Mouse (Mus musculus) heart, embryonic 13.5 days (tissue): ENCODE measurements around the gene Rbfox2. TPM values are rescaled to one million over a fixed set of nuclear protein-coding genes. Genes with fewer than 3 reads are reported as not detected.
"Not testable (repeated sequence)": the region's sequence is repeated elsewhere in the genome, so short reads cannot be mapped to it uniquely, and the experiment has no call there.

Experiments used
- ATAC-seq: fragments of 200-750 bp; cut with Nextera tagmentation; 2 replicates; pipeline ENCODE4 v1.8.0; 2017; ENCODE audit warnings: moderate TSS enrichment; ENCODE audit not compliant: insufficient number of reproducible peaks, low FRiP score, low TSS enrichment; ENCODE audit errors: extremely low read depth
- H3K27ac ChIP-seq: fragments of 300-500 bp; sonication (generic); replicated peaks from 2 replicates; pipeline ENCODE4 v1.5.1; 2015; ENCODE audit warnings: moderate library complexity, mild to moderate bottlenecking, inconsistent platforms
- H3K27me3 ChIP-seq: fragments of 300-500 bp; sonication (generic); replicated peaks from 2 replicates; pipeline ENCODE4 v1.6.1; 2015; ENCODE audit warnings: mild to moderate bottlenecking, inconsistent platforms
- H3K36me3 ChIP-seq: fragments of 300-500 bp; sonication (generic); 2 replicates; pipeline ENCODE4 v1.6.1; 2015; ENCODE audit warnings: mild to moderate bottlenecking, inconsistent platforms
- H3K4me1 ChIP-seq: fragments of 300-500 bp; sonication (generic); 2 replicates; pipeline ENCODE4 v1.6.1; 2015; ENCODE audit warnings: inconsistent platforms
- H3K4me2 ChIP-seq: fragments of 300-500 bp; sonication (generic); 2 replicates; pipeline ENCODE4 v1.6.1; 2015; ENCODE audit warnings: inconsistent platforms, mild to moderate bottlenecking, moderate library complexity
- H3K4me3 ChIP-seq: fragments of 300-500 bp; sonication (generic); 2 replicates; pipeline ENCODE4 v1.5.1; 2015; ENCODE audit warnings: moderate library complexity, mild to moderate bottlenecking, inconsistent platforms
- H3K9ac ChIP-seq: fragments of 300-500 bp; sonication (generic); 2 replicates; pipeline ENCODE4 v1.6.1; 2015; ENCODE audit warnings: inconsistent platforms, mild to moderate bottlenecking, moderate library complexity
- H3K9me3 ChIP-seq: fragments of 300-500 bp; sonication (generic); 2 replicates; pipeline ENCODE4 v1.6.1; 2016; ENCODE audit warnings: inconsistent platforms
- WGBS: fragments of 180-500 bp; shearing (Covaris S2); methylation state at CpG from one replicate; pipeline ENCODE4 v1.1.7; 2015; ENCODE audit warnings: mixed read lengths; 5-methylcytosine and 5-hydroxymethylcytosine counted together
- polyA plus RNA-seq: library from polyadenylated mRNA; unstranded; fragments of >200 nt; fragmentation: Nextera tagmentation; extraction: Ambion mirVana; gene quantifications from 2 replicates; pipeline ENCODE4 v1.2.1, GENCODE M21; 2015

Gene Rbfox2
- polyA plus RNA-seq, 1 experiment from 2014 or later: 64.8 TPM

DNA sequence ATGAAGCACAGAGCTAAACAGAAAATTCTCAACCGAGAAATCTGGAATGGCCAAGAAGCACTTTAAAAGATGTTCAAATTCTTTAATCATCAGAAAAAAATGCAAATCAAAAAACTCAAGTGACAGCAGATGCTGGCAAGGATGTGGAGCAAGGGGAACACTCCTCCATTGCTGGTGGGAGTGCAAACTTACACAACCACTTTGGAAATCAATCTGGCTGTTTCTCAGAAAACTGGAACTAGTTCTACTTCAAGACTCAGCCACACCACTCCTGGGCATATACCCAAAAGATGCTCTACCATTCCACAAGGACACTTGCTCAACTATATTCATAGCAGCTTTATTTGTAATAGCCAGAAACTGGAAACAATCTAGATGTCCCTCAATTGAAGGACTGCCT is 37.3 kb downstream of the Rbfox2 start:
- not testable (repeated sequence) for ATAC-seq
- WGBS: 80% methylated on average over 1 of the region's 1 CpGs

DNA sequence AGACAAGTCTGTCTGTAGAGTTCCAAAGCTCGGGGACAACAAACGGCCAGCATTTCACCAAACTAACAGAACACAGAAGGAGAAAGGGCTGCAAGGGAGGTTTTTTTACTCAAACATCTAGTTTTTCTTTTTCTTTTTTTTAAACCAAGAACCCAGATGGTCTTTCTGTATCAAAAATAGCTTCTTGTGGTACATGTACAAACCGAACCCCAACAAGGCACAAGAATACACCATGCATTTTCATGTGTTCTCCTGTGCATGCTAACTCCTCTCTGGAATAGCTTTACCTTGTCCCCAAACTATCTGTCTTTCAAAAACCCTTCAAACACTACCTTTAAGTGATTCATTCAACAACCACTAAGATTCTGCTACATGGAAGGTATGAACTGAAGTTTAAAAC is 38.4 kb downstream of the Rbfox2 start:
- Histone ChIP-seq H3K4me2 (no peak overlapping the region), H3K27ac (no peak overlapping the region), H3K4me3 (no peak overlapping the region), H3K36me3 (no peaks in the 10 kb centered on the region), H3K9me3 (no peaks in the 10 kb centered on the region), H3K4me1 (peaks cover 48% of the 10 kb centered on the region), H3K9ac (peak overlapping the region; percentile 19; the same call in 1 of the 2 replicates), H3K27me3 (no peaks in the 10 kb centered on the region)
- no peak for ATAC-seq
- WGBS: 65% methylated on average over 3 of the region's 3 CpGs

More for the DNA sequence above, 37.3 kb downstream of the Rbfox2 start:
- not testable (repeated sequence) for H3K36me3 ChIP-seq, H3K9ac ChIP-seq, H3K9me3 ChIP-seq, H3K4me2 ChIP-seq, H3K4me3 ChIP-seq, H3K27ac ChIP-seq, H3K27me3 ChIP-seq
- peaks cover 55% of the 10 kb centered on the region for H3K4me1 ChIP-seq

DNA sequence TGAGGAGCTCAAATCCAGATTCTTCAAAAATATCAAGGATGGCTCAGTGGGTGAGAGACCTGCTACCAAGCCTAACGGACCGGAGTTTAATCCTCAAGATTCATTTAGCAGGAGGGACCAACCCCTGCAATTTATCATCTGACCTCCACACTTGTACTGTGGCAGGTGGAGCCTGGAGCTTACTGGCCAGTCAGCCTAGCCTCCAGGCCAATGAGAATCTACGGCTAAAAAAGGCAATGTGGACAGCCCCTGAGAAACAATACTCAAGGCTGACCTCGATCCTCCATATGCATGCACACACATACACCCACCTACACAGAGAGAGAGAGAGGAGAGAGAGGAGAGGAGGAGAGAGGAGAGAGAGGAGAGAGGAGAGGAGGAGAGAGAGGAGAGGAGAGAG is 41.5 kb downstream of the Rbfox2 start:
- Histone ChIP-seq H3K27ac (peak overlapping the region; percentile 55), H3K27me3 (no peaks in the 10 kb centered on the region), H3K9ac (no peak overlapping the region), H3K9me3 (no peaks in the 10 kb centered on the region), H3K36me3 (no peaks in the 10 kb centered on the region), H3K4me2 (peak overlapping the region; percentile 41), H3K4me3 (no peak overlapping the region), H3K4me1 (peaks cover 39% of the 10 kb centered on the region)
- WGBS: 31% methylated on average over 4 of the region's 4 CpGs
- 0 out of 2 replicates have a peak, but pooled peaks have one; percentile 14 for ATAC-seq

DNA sequence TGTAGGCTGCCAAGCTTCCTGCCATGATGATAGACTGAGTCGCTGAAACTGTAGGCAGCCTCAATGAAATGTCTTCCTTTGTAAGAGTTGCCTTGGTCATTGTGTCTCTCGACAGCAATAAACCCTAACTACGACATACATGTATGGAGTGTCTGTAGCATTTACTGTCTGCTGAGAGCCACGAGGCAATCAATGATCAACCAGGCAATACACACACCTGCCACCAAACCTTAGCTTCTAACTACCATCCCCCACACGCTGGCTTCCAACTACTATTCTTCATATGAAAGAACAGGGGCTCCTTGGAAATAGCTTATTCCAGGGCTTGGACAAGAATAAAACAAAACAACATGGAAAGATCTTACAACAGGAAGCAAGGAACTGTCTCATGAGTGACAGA is 42.5 kb downstream of the Rbfox2 start:
- WGBS: 79% methylated on average over 5 of the region's 5 CpGs
- H3K9ac ChIP-seq: no peak overlapping the region
- H3K4me2 ChIP-seq: no peak overlapping the region
- H3K4me1 ChIP-seq: peaks cover 44% of the 10 kb centered on the region
- no peaks in the 10 kb centered on the region for H3K27me3 ChIP-seq
- H3K9me3 ChIP-seq: no peaks in the 10 kb centered on the region
- no peak overlapping the region for H3K4me3 ChIP-seq
- ATAC-seq: no peak
- no peaks in the 10 kb centered on the region for H3K36me3 ChIP-seq
- no peak overlapping the region for H3K27ac ChIP-seq

DNA sequence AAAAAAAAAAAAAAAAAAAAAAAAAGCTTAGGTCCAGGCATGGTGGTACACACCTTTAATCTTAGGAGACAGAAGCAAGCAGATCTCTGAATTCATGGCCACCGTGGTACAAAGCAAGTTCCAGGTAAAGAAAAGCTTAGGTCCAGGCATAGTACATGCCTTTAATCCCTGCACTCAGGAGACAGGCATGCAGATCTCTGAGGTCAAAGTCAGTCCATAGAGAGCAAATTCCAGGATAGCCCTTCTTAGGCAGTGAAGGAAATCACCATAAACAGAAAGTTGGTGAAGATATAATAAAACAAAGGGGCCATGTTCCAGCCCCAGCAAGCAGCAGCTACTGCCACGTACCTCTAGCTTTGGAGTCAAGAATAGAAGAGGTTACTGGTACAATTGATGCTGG is 44.0 kb downstream of the Rbfox2 start:
- peaks cover 52% of the 10 kb centered on the region for H3K4me1 ChIP-seq

DNA sequence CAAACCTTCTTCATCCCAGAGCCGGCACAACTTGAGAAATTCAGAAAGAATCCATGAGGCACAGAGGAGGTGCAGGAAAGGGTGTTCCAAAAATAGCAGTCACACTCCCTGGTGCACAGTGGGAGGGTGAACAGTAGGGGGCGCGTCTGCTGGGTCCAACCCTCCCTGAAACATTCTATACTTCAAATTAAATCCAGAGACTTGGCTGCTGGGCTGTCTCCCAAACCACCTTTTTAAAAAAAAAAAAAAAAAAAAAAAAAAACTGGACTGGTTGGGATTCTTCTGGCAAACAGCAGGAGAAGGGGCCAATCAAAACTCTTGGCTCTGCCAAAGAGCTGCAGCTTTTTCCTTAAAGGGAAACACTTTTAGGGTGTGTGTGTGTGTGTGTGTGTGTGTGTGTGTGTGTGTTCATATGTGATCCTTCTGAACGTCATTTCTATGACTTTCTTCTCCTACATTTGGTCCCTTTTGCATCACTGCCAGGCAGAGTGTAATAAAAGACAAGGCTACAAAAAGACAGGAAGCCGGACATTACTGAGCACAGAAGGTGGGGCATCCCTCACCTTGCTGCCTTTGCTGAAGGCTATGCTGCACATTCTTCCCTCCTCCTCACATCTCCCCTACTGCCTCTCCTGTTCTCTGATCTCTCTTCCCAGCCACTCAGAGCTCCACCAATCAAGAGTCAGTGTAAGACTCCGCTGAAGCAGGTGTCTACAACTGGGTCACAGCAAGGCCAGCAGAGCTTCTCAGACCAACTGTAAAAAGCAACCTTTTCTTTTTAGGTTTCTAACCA is 49.2 kb downstream of the Rbfox2 start:
- H3K27me3 ChIP-seq: no peaks in the 10 kb centered on the region
- H3K4me3 ChIP-seq: 0 out of 2 replicates have a peak overlapping the region, but pooled peaks have one; percentile 10
- WGBS: 18% methylated on average over 6 of the region's 6 CpGs
- H3K27ac ChIP-seq: peak overlapping the region; percentile 66
- H3K9ac ChIP-seq: peak overlapping the region; percentile 66
- peaks cover 65% of the 10 kb centered on the region for H3K4me1 ChIP-seq
- peak overlapping the region; percentile 59 for H3K4me2 ChIP-seq
- H3K36me3 ChIP-seq: no peaks in the 10 kb centered on the region
- ATAC-seq: no peak
- H3K9me3 ChIP-seq: no peaks in the 10 kb centered on the region

More for the DNA sequence above, 44.0 kb downstream of the Rbfox2 start:
- no peak for ATAC-seq
- 87% methylated on average over 2 of the region's 2 CpGs for WGBS
- H3K27ac ChIP-seq: no peak overlapping the region
- no peak overlapping the region for H3K4me3 ChIP-seq
- no peak overlapping the region for H3K4me2 ChIP-seq
- H3K27me3 ChIP-seq: no peaks in the 10 kb centered on the region
- H3K36me3 ChIP-seq: no peaks in the 10 kb centered on the region
- no peaks in the 10 kb centered on the region for H3K9me3 ChIP-seq
- H3K9ac ChIP-seq: no peak overlapping the region

DNA sequence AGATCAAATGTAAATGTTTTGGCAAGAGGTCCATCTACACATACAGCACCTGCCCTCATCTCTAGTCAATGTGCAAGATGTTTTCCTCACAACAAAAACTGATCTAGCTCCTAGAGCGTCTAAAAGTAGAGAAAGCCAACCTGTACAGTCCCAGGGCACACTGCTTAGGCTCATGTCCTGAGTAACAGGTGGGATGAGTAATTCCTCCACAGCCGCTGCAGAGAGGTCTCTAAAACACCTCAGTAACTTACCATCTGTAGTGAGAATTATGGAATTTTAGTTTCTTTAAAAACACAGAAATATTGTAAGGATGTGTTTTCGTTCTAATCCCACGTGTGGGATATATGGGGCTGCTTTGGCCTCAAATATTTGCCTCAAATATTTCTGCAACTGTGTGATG is 50.0 kb downstream of the Rbfox2 start:
- H3K4me1 ChIP-seq: peaks cover 67% of the 10 kb centered on the region
- H3K9me3 ChIP-seq: no peaks in the 10 kb centered on the region
- no peaks in the 10 kb centered on the region for H3K27me3 ChIP-seq
- peak overlapping the region; percentile 59 for H3K4me2 ChIP-seq
- H3K4me3 ChIP-seq: 0 out of 2 replicates have a peak overlapping the region, but pooled peaks have one; percentile 10
- H3K36me3 ChIP-seq: no peaks in the 10 kb centered on the region
- peak overlapping the region; percentile 66 for H3K27ac ChIP-seq
- peak overlapping the region; percentile 66 for H3K9ac ChIP-seq
- ATAC-seq: no peak
- whole genome bisulfite sequencing: 71% methylated on average over 4 of the region's 4 CpGs

DNA sequence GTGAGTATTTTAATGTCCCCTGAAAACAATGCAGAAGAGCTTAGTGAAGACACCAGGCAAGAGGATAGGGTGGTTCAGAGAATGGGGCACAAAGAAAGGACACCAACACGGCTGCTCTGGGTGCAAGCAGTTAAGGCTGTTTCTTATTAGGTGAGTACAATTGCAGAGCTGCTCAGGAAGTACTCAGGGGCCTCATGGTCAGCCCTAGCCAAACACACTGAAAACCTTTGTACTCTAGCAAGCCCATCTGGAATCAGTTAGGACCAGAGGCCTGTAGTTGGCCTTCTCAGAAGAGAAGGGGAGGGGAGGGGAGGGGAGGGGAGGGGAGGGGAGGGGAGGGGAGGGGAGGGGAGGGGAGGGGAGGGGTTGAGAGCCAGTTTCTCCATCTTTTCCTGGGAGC is 52.2 kb downstream of the Rbfox2 start:
- H3K27ac ChIP-seq: peak overlapping the region; percentile 81
- no peak overlapping the region for H3K4me2 ChIP-seq
- no peaks in the 10 kb centered on the region for H3K27me3 ChIP-seq
- peaks cover 65% of the 10 kb centered on the region for H3K4me1 ChIP-seq
- 18% methylated on average over 1 of the region's 1 CpGs for WGBS
- H3K9me3 ChIP-seq: no peaks in the 10 kb centered on the region
- H3K4me3 ChIP-seq: no peak overlapping the region
- H3K36me3 ChIP-seq: no peaks in the 10 kb centered on the region
- ATAC-seq: no peak
- 0 out of 2 replicates have a peak overlapping the region, but pooled peaks have one; percentile 50 for H3K9ac ChIP-seq

DNA sequence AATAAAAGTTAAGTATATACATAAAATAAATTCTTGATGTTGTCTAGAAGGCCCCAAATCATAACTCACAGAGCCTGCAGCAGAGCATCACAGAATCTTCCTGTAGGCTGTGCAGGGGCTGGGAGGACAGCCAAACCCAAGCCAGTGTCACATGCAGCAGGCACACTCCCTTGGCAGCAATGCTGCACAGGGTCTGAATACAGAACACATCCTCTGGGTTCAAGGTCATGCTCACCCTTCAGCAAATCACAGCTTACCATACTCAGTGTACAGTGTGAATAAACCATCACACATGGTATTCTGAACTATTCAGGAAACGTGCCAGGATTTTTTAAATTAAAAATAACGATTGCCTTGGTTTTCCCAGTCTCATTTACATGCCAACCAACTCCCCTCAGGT is 52.7 kb downstream of the Rbfox2 start:
- ATAC-seq: 0 out of 2 replicates have a peak, but pooled peaks have one; percentile 18
- H3K9ac ChIP-seq: 0 out of 2 replicates have a peak overlapping the region, but pooled peaks have one; percentile 50
- peak overlapping the region; percentile 81 for H3K27ac ChIP-seq
- H3K36me3 ChIP-seq: no peaks in the 10 kb centered on the region
- H3K27me3 ChIP-seq: no peaks in the 10 kb centered on the region
- 38% methylated on average over 2 of the region's 2 CpGs for WGBS
- H3K4me3 ChIP-seq: no peak overlapping the region
- H3K4me1 ChIP-seq: peaks cover 60% of the 10 kb centered on the region
- no peaks in the 10 kb centered on the region for H3K9me3 ChIP-seq
- H3K4me2 ChIP-seq: no peak overlapping the region

DNA sequence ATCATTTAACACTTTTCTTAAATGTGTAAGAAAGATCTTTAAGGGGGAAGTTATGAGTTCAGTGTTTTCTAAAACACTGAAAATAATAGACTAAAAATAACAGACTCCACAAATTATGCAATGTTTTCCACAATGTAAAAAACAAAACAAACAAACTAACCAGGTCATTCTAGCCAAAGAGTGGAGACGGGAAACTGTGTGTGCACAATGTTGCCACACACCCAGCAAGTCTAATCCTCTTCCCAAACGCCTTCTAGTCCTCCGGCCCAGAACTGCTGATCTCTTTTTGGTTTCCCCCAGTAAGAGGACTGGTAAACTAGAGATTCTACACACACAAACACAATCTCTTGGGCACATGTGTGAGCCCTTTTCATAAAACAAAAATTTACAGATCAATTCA is 55.1 kb downstream of the Rbfox2 start:
- Histone ChIP-seq H3K4me1 (peaks cover 43% of the 10 kb centered on the region), H3K9ac (no peak overlapping the region), H3K4me2 (no peak overlapping the region), H3K27ac (no peak overlapping the region), H3K36me3 (no peaks in the 10 kb centered on the region), H3K4me3 (no peak overlapping the region), H3K9me3 (no peaks in the 10 kb centered on the region), H3K27me3 (no peaks in the 10 kb centered on the region)
- 76% methylated on average over 3 of the region's 3 CpGs for WGBS
- no peak for ATAC-seq

DNA sequence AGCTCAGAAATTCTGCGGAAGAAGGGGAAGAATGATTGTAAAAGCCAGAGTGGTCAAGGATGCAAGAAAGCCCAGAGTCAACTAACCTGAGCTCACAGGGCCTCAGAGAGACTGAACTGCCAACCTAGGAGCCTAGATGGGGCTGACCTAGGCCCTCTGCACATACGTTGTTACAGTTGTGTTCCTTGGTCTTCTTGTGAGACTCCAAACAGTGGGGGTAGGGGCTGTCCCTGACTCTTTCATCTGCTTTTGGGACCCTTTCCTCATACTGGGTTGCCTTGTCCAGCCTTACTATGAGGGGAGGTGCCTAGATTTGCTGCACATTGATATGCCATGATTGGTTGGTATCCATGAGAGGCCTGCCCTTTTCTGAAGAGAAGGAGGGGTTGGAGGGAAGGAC is 56.0 kb downstream of the Rbfox2 start:
- no peak overlapping the region for H3K9ac ChIP-seq
- peaks cover 44% of the 10 kb centered on the region for H3K4me1 ChIP-seq
- no peak overlapping the region for H3K27ac ChIP-seq
- H3K4me3 ChIP-seq: no peak overlapping the region
- no peak overlapping the region for H3K4me2 ChIP-seq
- no peak for ATAC-seq
- H3K36me3 ChIP-seq: no peaks in the 10 kb centered on the region
- H3K9me3 ChIP-seq: no peaks in the 10 kb centered on the region
- 85% methylated on average over 2 of the region's 2 CpGs for WGBS
- no peaks in the 10 kb centered on the region for H3K27me3 ChIP-seq

DNA sequence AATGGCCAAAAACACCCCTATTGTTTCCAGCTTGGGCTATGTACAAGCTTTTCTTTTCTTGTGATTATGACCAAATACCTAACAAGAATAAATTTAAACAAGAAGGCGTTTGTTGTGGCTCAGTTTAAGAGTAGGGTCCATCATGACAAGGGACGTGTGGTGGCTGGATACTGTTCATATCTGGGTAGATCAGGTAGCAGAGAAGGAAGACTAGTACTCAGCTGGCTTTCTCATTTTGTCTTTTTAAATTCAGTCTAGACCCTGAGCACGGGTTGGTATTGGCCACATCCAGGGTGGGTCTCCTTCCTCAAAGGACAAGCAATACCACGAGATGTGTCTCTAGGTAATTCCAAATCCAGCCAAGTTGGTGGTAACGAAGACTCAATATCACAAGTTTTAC is 57.4 kb downstream of the Rbfox2 start:
- H3K4me3 ChIP-seq: no peak overlapping the region
- no peaks in the 10 kb centered on the region for H3K27me3 ChIP-seq
- no peaks in the 10 kb centered on the region for H3K36me3 ChIP-seq
- ATAC-seq: no peak
- H3K9me3 ChIP-seq: no peaks in the 10 kb centered on the region
- no peak overlapping the region for H3K27ac ChIP-seq
- 82% methylated on average over 5 of the region's 5 CpGs for WGBS
- peaks cover 46% of the 10 kb centered on the region for H3K4me1 ChIP-seq
- H3K4me2 ChIP-seq: no peak overlapping the region
- H3K9ac ChIP-seq: no peak overlapping the region
